Mouse (Mus musculus): ENCODE measurements around the gene Cfap97d1. TPM values are rescaled to one million over a fixed set of nuclear protein-coding genes. Genes with fewer than 3 reads are reported as not detected.

Cfap97d1 gene
- polyA plus RNA-seq (2015; fragmentation: Nextera tagmentation; extraction: Ambion mirVana): not detected in 2 replicates

- peak within 1 kb of the TSS; percentile 58 for H3K4me3 ChIP-seq
- no peaks in the 10 kb centered on the region for H3K36me3 ChIP-seq
- peak within 1 kb of the TSS; percentile 96 for H3K4me2 ChIP-seq (replicated peaks)
- ATAC-seq (replicated peaks): peak; percentile 77
- peak within 1 kb of the TSS; percentile 32 for H3K27ac ChIP-seq (replicated peaks)
- H3K27me3 ChIP-seq: peaks cover 4% of the 10 kb centered on the region; the same call in 1 of the 2 replicates
- H3K9me3 ChIP-seq: no peaks in the 10 kb centered on the region
- 1% methylated on average over 70 of the region's 71 CpGs for WGBS
- H3K4me1 ChIP-seq: peaks cover 13% of the 10 kb centered on the region; the same call in 1 of the 2 replicates
- H3K9ac ChIP-seq (replicated peaks): peak within 1 kb of the TSS; percentile 57
These were observed at the start of gene Cfap97d1 for GRCm38 (mm10) chr11:101984054-101985025. Gene Cfap97d1 (plus strand): TSS chr11:101984279.

- ATAC-seq (replicated peaks): no peak
- Histone ChIP-seq H3K4me1 (peaks cover 11% of the 10 kb centered on the region), H3K9ac (replicated peaks) (no peak overlapping the region), H3K36me3 (no peaks in the 10 kb centered on the region), H3K4me3 (no peak overlapping the region), H3K27me3 (peaks cover 16% of the 10 kb centered on the region), H3K4me2 (replicated peaks) (no peak overlapping the region), H3K27ac (replicated peaks) (no peak overlapping the region), H3K9me3 (no peaks in the 10 kb centered on the region)
- WGBS: 89% methylated on average over 3 of the region's 3 CpGs
These were observed 48.3 kb upstream of the Cfap97d1 start for GRCm38 (mm10) chr11:101935743-101936142.

- 35% methylated on average over 7 of the region's 7 CpGs for WGBS
- ATAC-seq (replicated peaks): no peak
- H3K4me3 ChIP-seq: no peak overlapping the region
- no peaks in the 10 kb centered on the region for H3K9me3 ChIP-seq
- peaks cover 11% of the 10 kb centered on the region for H3K4me1 ChIP-seq
- H3K4me2 ChIP-seq (replicated peaks): peak overlapping the region; percentile 83; the same call in 1 of the 2 replicates
- no peaks in the 10 kb centered on the region for H3K36me3 ChIP-seq
- H3K9ac ChIP-seq (replicated peaks): no peak overlapping the region
- peaks cover 16% of the 10 kb centered on the region for H3K27me3 ChIP-seq
- no peak overlapping the region for H3K27ac ChIP-seq (replicated peaks)
These were observed 47.7 kb upstream of the Cfap97d1 start for GRCm38 (mm10) chr11:101936421-101936820.

GRCm38 (mm10) chr11:101937108-101937507 lies 47.0 kb upstream of the Cfap97d1 start:
- Histone ChIP-seq H3K9ac (replicated peaks) (peak overlapping the region; percentile 63), H3K36me3 (no peaks in the 10 kb centered on the region), H3K27ac (replicated peaks) (no peak overlapping the region), H3K4me1 (peaks cover 11% of the 10 kb centered on the region), H3K27me3 (peaks cover 16% of the 10 kb centered on the region), H3K9me3 (no peaks in the 10 kb centered on the region), H3K4me2 (replicated peaks) (peak overlapping the region; percentile 83), H3K4me3 (peak overlapping the region; percentile 47)
- under 1% methylated on average over 32 of the region's 32 CpGs for WGBS
- no peak for ATAC-seq (replicated peaks)

GRCm38 (mm10) chr11:101943055-101943454 lies 41.0 kb upstream of the Cfap97d1 start:
- Histone ChIP-seq H3K27ac (replicated peaks) (no peak overlapping the region), H3K9ac (replicated peaks) (no peak overlapping the region), H3K9me3 (no peaks in the 10 kb centered on the region), H3K4me2 (replicated peaks) (no peak overlapping the region), H3K27me3 (peaks cover 3% of the 10 kb centered on the region), H3K36me3 (no peaks in the 10 kb centered on the region), H3K4me1 (no peaks in the 10 kb centered on the region), H3K4me3 (no peak overlapping the region)
- no peak for ATAC-seq (replicated peaks)
- 24% methylated on average over 3 of the region's 3 CpGs for WGBS

- Histone ChIP-seq H3K27ac (replicated peaks) (no peak overlapping the region), H3K36me3 (no peaks in the 10 kb centered on the region), H3K4me2 (replicated peaks) (no peak overlapping the region), H3K9me3 (no peaks in the 10 kb centered on the region), H3K4me3 (no peak overlapping the region), H3K9ac (replicated peaks) (no peak overlapping the region), H3K4me1 (no peaks in the 10 kb centered on the region), H3K27me3 (no peaks in the 10 kb centered on the region)
- ATAC-seq (replicated peaks): no peak
- WGBS: 22% methylated on average over 5 of the region's 5 CpGs
These were observed 37.6 kb upstream of the Cfap97d1 start for GRCm38 (mm10) chr11:101946525-101946924.

GRCm38 (mm10) chr11:101950021-101950420 lies 34.1 kb upstream of the Cfap97d1 start:
- Histone ChIP-seq H3K9me3 (no peaks in the 10 kb centered on the region), H3K9ac (replicated peaks) (no peak overlapping the region), H3K4me1 (peaks cover 10% of the 10 kb centered on the region), H3K4me3 (no peak overlapping the region), H3K27me3 (peaks cover 4% of the 10 kb centered on the region; the same call in 1 of the 2 replicates), H3K4me2 (replicated peaks) (no peak overlapping the region), H3K27ac (replicated peaks) (no peak overlapping the region), H3K36me3 (no peaks in the 10 kb centered on the region)
- no peak for ATAC-seq (replicated peaks)
- WGBS: 85% methylated on average over 5 of the region's 5 CpGs

GRCm38 (mm10) chr11:101952541-101953341 lies 31.3 kb upstream of the Cfap97d1 start:
- Histone ChIP-seq H3K4me1 (peaks cover 10% of the 10 kb centered on the region), H3K4me3 (no peak overlapping the region), H3K27me3 (peaks cover 4% of the 10 kb centered on the region; the same call in 1 of the 2 replicates), H3K9me3 (no peaks in the 10 kb centered on the region), H3K4me2 (replicated peaks) (0 out of 2 replicates have a peak overlapping the region, but pooled peaks have one; percentile 11), H3K27ac (replicated peaks) (no peak overlapping the region), H3K36me3 (no peaks in the 10 kb centered on the region), H3K9ac (replicated peaks) (no peak overlapping the region)
- ATAC-seq (replicated peaks): no peak
- 16% methylated on average over 24 of the region's 24 CpGs for WGBS

- ATAC-seq (replicated peaks): no peak
- Histone ChIP-seq H3K27me3 (peaks cover 4% of the 10 kb centered on the region; the same call in 1 of the 2 replicates), H3K4me3 (no peak overlapping the region), H3K27ac (replicated peaks) (no peak overlapping the region), H3K36me3 (no peaks in the 10 kb centered on the region), H3K4me2 (replicated peaks) (no peak overlapping the region), H3K9ac (replicated peaks) (no peak overlapping the region), H3K4me1 (peaks cover 10% of the 10 kb centered on the region), H3K9me3 (no peaks in the 10 kb centered on the region)
- WGBS: 77% methylated on average over 4 of the region's 4 CpGs
These were observed 30.6 kb upstream of the Cfap97d1 start for GRCm38 (mm10) chr11:101953441-101953840.

GRCm38 (mm10) chr11:101957476-101957875 lies 26.6 kb upstream of the Cfap97d1 start:
- no peak for ATAC-seq (replicated peaks)
- no peaks in the 10 kb centered on the region for H3K36me3 ChIP-seq
- H3K4me2 ChIP-seq (replicated peaks): no peak overlapping the region
- no peak overlapping the region for H3K4me3 ChIP-seq
- WGBS: 39% methylated on average over 5 of the region's 5 CpGs
- H3K9ac ChIP-seq (replicated peaks): no peak overlapping the region
- H3K27ac ChIP-seq (replicated peaks): no peak overlapping the region
- no peaks in the 10 kb centered on the region for H3K9me3 ChIP-seq
- H3K27me3 ChIP-seq: peaks cover 23% of the 10 kb centered on the region
- peaks cover 7% of the 10 kb centered on the region for H3K4me1 ChIP-seq

GRCm38 (mm10) chr11:101963043-101963442 lies 21.0 kb upstream of the Cfap97d1 start:
- H3K9ac ChIP-seq (replicated peaks): no peak overlapping the region
- H3K36me3 ChIP-seq: no peaks in the 10 kb centered on the region
- no peaks in the 10 kb centered on the region for H3K9me3 ChIP-seq
- H3K4me2 ChIP-seq (replicated peaks): peak overlapping the region; percentile 98
- no peak for ATAC-seq (replicated peaks)
- H3K27me3 ChIP-seq: peaks cover 61% of the 10 kb centered on the region
- WGBS: 2% methylated on average over 11 of the region's 11 CpGs
- H3K27ac ChIP-seq (replicated peaks): no peak overlapping the region
- H3K4me3 ChIP-seq: peak overlapping the region; percentile 66
- H3K4me1 ChIP-seq: peaks cover 18% of the 10 kb centered on the region
